Mouse (Mus musculus): ENCODE measurements around the gene Gpr65.
A peak's percentile ranks its signal among the peaks of the same experiment; 100 is the strongest.

Gene Gpr65

DNA sequence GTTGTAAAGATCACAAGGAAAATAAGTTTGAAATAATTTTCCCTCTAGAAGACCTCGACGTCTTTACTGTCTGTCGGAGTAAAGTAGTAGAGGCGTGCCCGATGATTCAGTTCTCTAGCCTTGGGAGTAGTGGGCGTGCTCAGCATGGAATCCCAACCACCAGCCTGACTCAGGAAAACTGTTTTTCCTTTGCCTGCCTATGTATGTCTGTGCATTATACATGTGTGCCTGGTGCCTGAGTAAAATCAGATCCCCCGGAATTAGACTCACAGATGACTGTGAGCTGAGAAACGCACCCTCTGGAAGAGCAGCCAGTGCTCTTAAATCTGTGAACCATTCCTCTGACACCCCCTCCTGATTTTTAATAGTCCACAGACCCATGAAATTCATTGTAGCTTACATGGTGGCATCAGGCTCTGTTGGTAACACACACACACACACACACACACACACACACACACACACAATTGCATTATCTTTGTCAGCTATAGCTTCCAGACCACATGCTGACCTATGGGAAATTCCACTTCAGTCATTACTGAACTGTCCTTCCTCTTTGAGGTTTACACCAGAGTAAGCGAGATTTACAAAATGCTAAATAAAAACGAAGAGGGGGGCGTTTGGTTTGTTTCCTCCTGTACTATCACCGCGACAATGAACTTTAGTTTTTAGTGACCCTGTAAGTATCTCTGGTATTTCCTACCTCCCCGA, 14.5 kb downstream of the Gpr65 start:
- peak; percentile 55 to 75 for DNase-seq (ENCODE audit: inconsistent age in 2 of 2, low spot score in 1 of 2)

DNA sequence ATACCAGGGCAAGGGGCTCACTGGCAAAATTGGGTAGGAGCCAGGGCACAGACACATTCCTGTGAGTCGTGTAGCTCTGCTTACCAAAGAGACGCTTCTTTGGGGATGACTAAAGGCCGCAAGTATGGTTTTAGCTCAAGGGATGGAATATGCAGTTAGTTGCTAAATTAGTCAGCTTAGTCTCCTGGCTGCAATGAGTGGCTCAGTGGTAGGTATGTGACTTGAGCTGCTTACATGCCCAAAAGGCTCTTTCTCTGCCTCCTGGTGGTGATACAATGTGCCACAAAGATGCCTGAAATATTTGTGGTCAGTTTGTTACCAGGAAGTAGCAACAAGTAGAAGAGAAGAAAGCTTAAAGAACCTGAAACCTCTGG, 15.0 kb downstream of the Gpr65 start:
- DNase-seq (ENCODE audit: inconsistent age in 2 of 2, low spot score in 1 of 2) = peak in 1 of 2 experiments; percentile 25

GRCm38 (mm10) chr12:98284477-98284876, 16.0 kb downstream of the Gpr65 start:
- DNase-seq (ENCODE audit: inconsistent age in 2 of 2, low spot score in 1 of 2) = no peak

GRCm38 (mm10) chr12:98290475-98290874, 22.0 kb downstream of the Gpr65 start:
- DNase-seq (ENCODE audit: inconsistent age in 2 of 2, low spot score in 1 of 2) = no peak

- DNase-seq (ENCODE audit: inconsistent age in 2 of 2, low spot score in 1 of 2) = no peak
Observed at GRCm38 (mm10) chr12:98292278-98292677, 23.8 kb downstream of the Gpr65 start.

GRCm38 (mm10) chr12:98294241-98294640, 25.8 kb downstream of the Gpr65 start:
- DNase-seq (ENCODE audit: inconsistent age in 2 of 2, low spot score in 1 of 2) = no peak

DNA sequence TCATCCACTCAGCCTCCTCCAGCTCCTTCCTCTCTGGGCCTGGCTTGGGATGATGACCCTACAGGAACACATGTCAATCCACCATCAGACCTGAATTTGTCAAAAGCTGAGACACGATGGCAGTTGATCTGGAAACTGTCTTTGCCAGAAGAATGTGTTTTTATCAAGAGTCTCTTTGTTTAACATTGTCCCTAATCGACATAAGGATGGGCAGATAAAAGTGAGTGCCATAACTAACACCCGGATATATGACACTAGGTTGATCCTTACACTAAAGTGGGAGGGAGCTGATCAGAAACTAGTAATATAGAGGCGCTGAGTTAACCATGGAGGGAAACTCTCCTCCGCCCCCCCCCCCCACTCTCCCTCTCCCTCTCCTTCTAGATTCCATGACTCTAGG, 33.5 kb downstream of the Gpr65 start:
- DNase-seq (ENCODE audit: inconsistent age in 2 of 2, low spot score in 1 of 2) = no peak

- DNase-seq (ENCODE audit: inconsistent age in 2 of 2, low spot score in 1 of 2) = no peak
Observed at GRCm38 (mm10) chr12:98303013-98303412, 34.6 kb downstream of the Gpr65 start.

GRCm38 (mm10) chr12:98307179-98307915, 38.9 kb downstream of the Gpr65 start:
- no peak for DNase-seq (ENCODE audit: inconsistent age in 2 of 2, low spot score in 1 of 2)

DNA sequence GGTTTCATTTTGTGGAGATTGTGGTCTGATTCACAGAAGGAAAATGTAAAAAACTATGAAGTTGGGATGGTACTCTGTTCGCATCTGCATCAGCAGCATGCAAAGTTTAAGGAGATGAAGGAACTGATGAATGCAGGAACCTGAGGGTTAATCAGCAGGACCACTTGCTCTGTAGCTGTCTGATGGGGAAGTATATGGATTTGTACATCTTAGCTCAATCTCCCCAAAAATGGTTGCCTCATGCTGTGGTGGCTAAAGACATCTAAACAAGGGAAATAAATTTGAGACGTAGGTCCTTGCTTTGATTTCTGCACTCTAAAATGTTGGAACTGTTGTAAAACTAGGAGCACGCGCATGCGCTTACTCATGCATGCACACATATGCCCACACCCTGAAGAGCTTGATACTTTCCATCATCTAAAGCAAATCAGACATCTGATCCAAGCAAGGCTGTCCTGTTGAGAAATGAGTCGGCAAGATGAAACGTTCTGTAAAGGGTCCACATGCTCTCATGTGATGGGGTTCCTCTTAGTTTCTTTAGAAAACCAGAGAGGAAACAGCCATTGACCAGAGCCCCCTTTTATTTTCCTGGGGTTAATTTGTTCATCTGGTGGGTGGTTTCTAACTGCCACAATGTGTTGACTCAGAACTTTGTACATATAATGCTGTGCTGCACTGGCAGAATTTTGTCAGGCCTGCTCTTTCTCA, 43.1 kb downstream of the Gpr65 start:
- DNase-seq (ENCODE audit: inconsistent age in 2 of 2, low spot score in 1 of 2) = no peak

- DNase-seq (ENCODE audit: inconsistent age in 2 of 2, low spot score in 1 of 2) = no peak
Observed at GRCm38 (mm10) chr12:98315924-98316323, 47.5 kb downstream of the Gpr65 start.

DNA sequence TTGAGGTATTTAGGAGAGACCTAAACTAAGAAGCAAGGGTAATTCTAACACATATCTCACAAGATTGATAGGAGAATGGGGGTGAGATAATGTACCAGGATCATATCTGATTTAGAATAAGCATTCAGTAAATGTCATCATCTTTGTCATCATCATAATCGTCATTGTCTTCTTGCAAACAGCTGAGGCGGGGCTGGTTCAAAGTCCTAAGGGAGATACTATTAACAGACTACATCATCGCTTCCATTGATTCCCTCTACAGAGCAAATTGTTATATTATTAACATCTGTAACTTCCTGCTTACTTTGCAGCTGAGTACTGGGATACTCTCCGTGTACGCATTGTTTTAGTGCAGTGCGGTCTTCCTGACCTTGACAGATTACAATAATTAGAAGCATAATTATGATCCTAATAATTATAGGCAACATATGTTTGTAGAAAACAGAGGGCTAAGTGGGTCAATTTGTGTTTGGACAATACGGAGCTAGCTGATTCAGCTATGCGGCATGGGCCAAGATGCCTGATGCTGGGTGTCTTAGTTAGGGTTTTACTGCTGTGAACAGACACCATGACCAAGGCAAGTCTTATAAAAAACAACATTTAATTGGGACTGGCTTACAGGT, 49.4 kb downstream of the Gpr65 start:
- DNase-seq (ENCODE audit: inconsistent age in 2 of 2, low spot score in 1 of 2) = no peak

DNA sequence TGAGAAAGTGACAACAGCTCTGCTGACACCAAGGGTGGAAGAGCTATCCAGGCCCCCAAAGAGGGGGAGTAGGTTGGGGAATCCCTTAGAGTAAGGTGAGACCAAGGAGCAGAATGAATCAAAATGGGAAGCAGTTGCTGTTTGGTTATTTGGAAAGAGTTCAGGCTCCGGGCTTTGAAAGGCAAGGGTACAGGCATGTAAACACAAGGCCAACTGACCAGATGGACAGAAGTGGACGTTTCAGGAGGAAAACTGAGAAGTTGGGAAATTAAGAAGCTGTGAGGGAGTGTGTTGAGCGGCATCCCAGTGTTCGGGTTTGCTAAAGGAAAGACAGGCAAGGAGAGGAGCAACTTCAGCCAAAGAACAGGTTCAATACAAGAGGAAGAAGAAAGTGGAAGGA, 54.0 kb downstream of the Gpr65 start:
- DNase-seq (ENCODE audit: inconsistent age in 2 of 2, low spot score in 1 of 2) = no peak

GRCm38 (mm10) chr12:98324170-98324569, 55.7 kb downstream of the Gpr65 start:
- DNase-seq (ENCODE audit: inconsistent age in 2 of 2, low spot score in 1 of 2) = peak in 1 of 2 experiments; percentile 45

All from adrenal gland, adult (tissue).